Comparison of ENCODE assay signal across 18 mouse cellular contexts in the genomic region with DNA sequence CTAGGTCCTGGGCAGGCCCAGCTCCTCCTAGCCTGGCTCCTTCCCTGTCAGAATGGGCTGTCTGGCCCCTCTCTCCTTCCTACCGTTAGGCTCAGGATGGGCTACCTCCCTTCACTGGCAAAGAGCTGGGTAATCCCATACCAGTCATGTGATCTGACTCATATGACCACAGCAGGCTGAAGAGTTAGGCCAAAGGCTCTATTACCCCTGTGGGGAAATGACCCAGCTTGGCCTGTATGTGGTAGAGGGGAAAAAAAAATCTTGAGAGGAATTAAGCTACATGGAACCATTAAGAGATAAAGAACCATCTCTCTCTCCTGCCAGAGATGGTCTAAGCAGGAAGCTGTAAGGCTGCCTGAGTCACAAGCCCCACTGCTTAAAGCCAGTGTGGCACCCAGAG.
DNase-seq lines count a peak whose midpoint lies in the region; ATAC-seq and TF ChIP-seq lines count a peak whose summit lies in the region.
"Had no signal": no experiment of that assay in that cellular context is flagged by ENCODE, and none has a peak within 500 bp of the region (broad histone marks: within the 10 kb centered on the region; RNA-seq: fewer than 3 reads in every experiment).

No protein-coding gene starts in this region.

- H3K9ac ChIP-seq in midbrain, embryonic 15.5 days: no peak overlapping the region
- H3K9ac ChIP-seq: forebrain, embryonic 15.5 days; liver, postnatal 0 days had no signal

- no peak overlapping the region for H3K4me3 ChIP-seq in gastrocnemius, adult 2 months
- H3K4me3 ChIP-seq in midbrain, embryonic 10.5 days: no peak overlapping the region
- no peak overlapping the region for H3K4me3 ChIP-seq in midbrain, embryonic 15.5 days
- H3K4me3 ChIP-seq in limb, embryonic 10.5 days: no peak overlapping the region
- H3K4me3 ChIP-seq in heart, embryonic 10.5 days: no peak overlapping the region
- no peak overlapping the region for H3K4me3 ChIP-seq in layer of hippocampus, adult 2 months
- H3K4me3 ChIP-seq: forebrain, embryonic 15.5 days had no signal

- H3K36me3 ChIP-seq in midbrain, embryonic 10.5 days: peaks cover 6% of the 10 kb centered on the region
- no peaks in the 10 kb centered on the region for H3K36me3 ChIP-seq in midbrain, embryonic 15.5 days (replicated peaks)
- H3K36me3 ChIP-seq in limb, embryonic 10.5 days: peaks cover 5% of the 10 kb centered on the region; the same call in 1 of the 2 replicates
- H3K36me3 ChIP-seq in heart, embryonic 10.5 days: no peaks in the 10 kb centered on the region; the same call in 1 of the 2 replicates
- H3K36me3 ChIP-seq: forebrain, embryonic 15.5 days had no signal

- H3K27me3 ChIP-seq in midbrain, embryonic 10.5 days (ENCODE audit: low read depth, poor library complexity, severe bottlenecking): no peaks in the 10 kb centered on the region
- no peaks in the 10 kb centered on the region for H3K27me3 ChIP-seq in midbrain, embryonic 15.5 days (replicated peaks)
- H3K27me3 ChIP-seq in limb, embryonic 10.5 days (ENCODE audit: low read depth, poor library complexity, severe bottlenecking): no peaks in the 10 kb centered on the region
- H3K27me3 ChIP-seq in heart, embryonic 10.5 days (ENCODE audit: insufficient read depth, poor library complexity, severe bottlenecking): no peaks in the 10 kb centered on the region
- H3K27me3 ChIP-seq: forebrain, embryonic 15.5 days had no signal

- H3K4me1 ChIP-seq in midbrain, embryonic 10.5 days: peaks cover 82% of the 10 kb centered on the region
- peaks cover 24% of the 10 kb centered on the region for H3K4me1 ChIP-seq in midbrain, embryonic 15.5 days
- H3K4me1 ChIP-seq in limb, embryonic 10.5 days: peaks cover 35% of the 10 kb centered on the region
- peaks cover 56% of the 10 kb centered on the region for H3K4me1 ChIP-seq in heart, embryonic 10.5 days

- no peak overlapping the region for H3K4me2 ChIP-seq in midbrain, embryonic 15.5 days
- H3K4me2 ChIP-seq: forebrain, embryonic 15.5 days; heart, embryonic 11.5 days had no signal

- no peak for DNase-seq in gastrocnemius, adult 2 months
- no peak for DNase-seq in gastrocnemius, postnatal 4 days (ENCODE audit: low spot score in 2 of 2)
- no peak for DNase-seq in midbrain, embryonic 10.5 days (ENCODE audit: low spot score)
- peak; percentile 74 for DNase-seq in Muller cell, postnatal 12 days (ENCODE audit: inconsistent ontology term)
- no peak for DNase-seq in limb, embryonic 10.5 days (ENCODE audit: low spot score)
- no peak for DNase-seq in heart, embryonic 10.5 days (ENCODE audit: low spot score)
- DNase-seq in layer of hippocampus, adult 2 months (ENCODE audit: low spot score in 2 of 2): no peak
- DNase-seq: cerebellum, adult 8-10 months; gastrocnemius, postnatal 10 days; layer of hippocampus, adult 9-11 months; liver, postnatal 0 days; lung, postnatal 4 days; right cerebral cortex, adult 18-20 months; thymus, postnatal 14 days had no signal

- peak overlapping the region; percentile 53; the same call in 1 of the 2 replicates for H3K27ac ChIP-seq in gastrocnemius, adult 2 months
- 0 out of 2 replicates have a peak overlapping the region, but pooled peaks have one; percentile 19 for H3K27ac ChIP-seq in midbrain, embryonic 10.5 days (replicated peaks)
- H3K27ac ChIP-seq in midbrain, embryonic 15.5 days: no peak overlapping the region
- H3K27ac ChIP-seq in limb, embryonic 10.5 days: 0 out of 2 replicates have a peak overlapping the region, but pooled peaks have one; percentile 5
- no peak overlapping the region; the same call in 1 of the 2 replicates for H3K27ac ChIP-seq in heart, embryonic 10.5 days
- H3K27ac ChIP-seq in layer of hippocampus, adult 2 months: no peak overlapping the region
- H3K27ac ChIP-seq: forebrain, embryonic 15.5 days; stomach, postnatal 0 days had no signal

- ATAC-seq in midbrain, embryonic 15.5 days (replicated peaks): no peak
- ATAC-seq: forebrain, embryonic 15.5 days had no signal

- intact Hi-C loops in gastrocnemius, adult 2 months (cut with DNase I): no loop called here

- TF ChIP-seq CTCF in gastrocnemius, adult 2 months (IDR thresholded peaks at IDR 0.05): no peak
- no peak for TF ChIP-seq CTCF in layer of hippocampus, adult 2 months (conservative IDR thresholded peaks at IDR 0.05)

- 27% methylated on average over 1 of the region's 1 CpGs for WGBS in midbrain, embryonic 10.5 days
- WGBS in midbrain, embryonic 15.5 days: 35% methylated on average over 1 of the region's 1 CpGs
- 38% methylated on average over 1 of the region's 1 CpGs for WGBS in limb, embryonic 10.5 days
- 6% methylated on average over 1 of the region's 1 CpGs for WGBS in heart, embryonic 10.5 days

- H3K9me3 ChIP-seq in midbrain, embryonic 10.5 days (replicated peaks): no peaks in the 10 kb centered on the region
- no peaks in the 10 kb centered on the region for H3K9me3 ChIP-seq in midbrain, embryonic 15.5 days
- H3K9me3 ChIP-seq in limb, embryonic 10.5 days (replicated peaks): no peaks in the 10 kb centered on the region
- no peaks in the 10 kb centered on the region for H3K9me3 ChIP-seq in heart, embryonic 10.5 days
- H3K9me3 ChIP-seq: forebrain, embryonic 15.5 days had no signal

Comparison
In these comparisons a context has a peak if more than half of its experiments do, and no peak if none do; other contexts are left out.
1. H3K27ac ChIP-seq: peak in gastrocnemius, adult 2 months (single experiment), midbrain, embryonic 10.5 days (single experiment) and limb, embryonic 10.5 days (single experiment); none in midbrain, embryonic 15.5 days (single experiment), heart, embryonic 10.5 days (single experiment) and layer of hippocampus, adult 2 months (single experiment).